Mouse (Mus musculus): ENCODE data around the gene Lypd3.

DNA sequence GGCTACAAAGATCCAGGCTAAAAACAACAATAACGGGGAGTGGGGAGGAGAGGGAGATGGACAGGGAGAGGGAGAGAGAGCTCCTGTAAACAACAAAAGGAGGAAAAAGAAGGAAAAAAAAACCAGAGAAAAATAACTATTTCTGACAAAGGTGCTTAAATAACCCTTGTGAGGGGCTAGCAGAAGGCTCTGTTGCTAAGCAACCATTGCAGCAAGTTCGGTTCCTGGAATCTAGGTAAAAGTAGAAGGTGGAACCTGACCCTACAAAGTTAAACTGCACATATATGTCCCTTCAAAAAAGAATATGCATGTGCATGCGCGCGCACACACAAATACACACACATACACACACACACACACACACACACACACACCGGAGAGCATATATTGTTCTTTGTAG lies 43.6 kb upstream of the Lypd3 start:
- TF ChIP-seq CTCF (IDR thresholded peaks at IDR 0.05 in 2 of 3, conservative IDR thresholded peaks at IDR 0.05 in 1 of 3; ENCODE audit: control insufficient read depth in 1 of 3, insufficient read depth in 1 of 3, low read depth in 2 of 3, low read length in 3 of 3, poor library complexity in 1 of 3, severe bottlenecking in 1 of 3) (no peak), POLR2AphosphoS2 (IDR thresholded peaks at IDR 0.05; ENCODE audit: low read length) (no peak), CHD2 (IDR thresholded peaks at IDR 0.05; ENCODE audit: low read length) (no peak)

All from MEL (cell line).